Mouse (Mus musculus) effector memory CD4-positive, alpha-beta T cell, adult 5 months (primary cell): ENCODE measurements around the gene Vps72. TPM values are rescaled to one million over a fixed set of nuclear protein-coding genes. Genes with fewer than 3 reads are reported as not detected.

Source experiments
- polyA plus RNA-seq: library from polyadenylated mRNA; unstranded; fragments of 100-300 nt; shearing (Covaris generic); gene quantifications from one replicate; pipeline ENCODE4 v1.2.1, GENCODE M21; 2017

Gene Vps72
- 81.8 TPM for polyA plus RNA-seq

DNA sequence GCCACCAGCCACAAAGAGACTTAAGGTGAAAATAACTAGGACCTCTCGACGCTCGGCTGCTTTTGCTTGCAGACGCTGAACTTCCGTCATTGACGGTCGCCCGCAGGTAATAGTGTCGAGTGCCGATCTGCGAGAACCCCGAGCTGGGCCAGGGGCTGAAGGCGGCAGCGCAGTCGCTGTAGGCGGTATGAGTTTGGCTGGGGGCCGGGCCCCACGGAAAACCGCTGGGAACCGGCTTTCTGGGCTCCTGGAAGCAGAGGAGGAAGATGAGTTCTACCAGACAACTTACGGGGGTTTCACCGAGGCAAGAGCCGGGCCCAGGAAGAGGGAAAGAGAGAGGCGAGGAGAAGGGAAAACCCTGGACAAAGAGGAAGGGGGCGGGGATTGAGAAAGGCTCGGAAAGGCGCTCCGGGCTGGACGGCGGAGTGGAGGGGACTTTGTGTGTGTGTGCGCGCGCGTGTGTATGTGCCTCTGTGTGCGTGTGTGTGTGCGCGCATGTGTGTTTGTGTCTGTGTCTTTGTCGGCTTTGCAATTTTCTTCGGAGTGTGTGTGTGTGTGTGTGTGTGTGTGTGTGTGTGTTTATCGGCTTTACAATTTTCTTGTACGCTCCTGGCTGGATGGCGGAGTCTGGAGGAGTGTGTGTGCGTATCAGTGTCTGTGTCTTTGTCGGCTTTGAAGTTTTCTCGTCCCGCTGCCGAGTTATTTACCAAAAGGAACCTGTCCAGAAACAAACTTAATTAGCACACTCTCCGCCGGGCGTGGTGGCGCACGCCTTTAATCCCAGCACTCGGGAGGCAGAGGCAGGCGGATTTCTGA lies at the start of gene Vps72:
TSS of gene Vps72 (plus strand) at position 112 of the 816 bp plus-strand sequence.

DNA sequence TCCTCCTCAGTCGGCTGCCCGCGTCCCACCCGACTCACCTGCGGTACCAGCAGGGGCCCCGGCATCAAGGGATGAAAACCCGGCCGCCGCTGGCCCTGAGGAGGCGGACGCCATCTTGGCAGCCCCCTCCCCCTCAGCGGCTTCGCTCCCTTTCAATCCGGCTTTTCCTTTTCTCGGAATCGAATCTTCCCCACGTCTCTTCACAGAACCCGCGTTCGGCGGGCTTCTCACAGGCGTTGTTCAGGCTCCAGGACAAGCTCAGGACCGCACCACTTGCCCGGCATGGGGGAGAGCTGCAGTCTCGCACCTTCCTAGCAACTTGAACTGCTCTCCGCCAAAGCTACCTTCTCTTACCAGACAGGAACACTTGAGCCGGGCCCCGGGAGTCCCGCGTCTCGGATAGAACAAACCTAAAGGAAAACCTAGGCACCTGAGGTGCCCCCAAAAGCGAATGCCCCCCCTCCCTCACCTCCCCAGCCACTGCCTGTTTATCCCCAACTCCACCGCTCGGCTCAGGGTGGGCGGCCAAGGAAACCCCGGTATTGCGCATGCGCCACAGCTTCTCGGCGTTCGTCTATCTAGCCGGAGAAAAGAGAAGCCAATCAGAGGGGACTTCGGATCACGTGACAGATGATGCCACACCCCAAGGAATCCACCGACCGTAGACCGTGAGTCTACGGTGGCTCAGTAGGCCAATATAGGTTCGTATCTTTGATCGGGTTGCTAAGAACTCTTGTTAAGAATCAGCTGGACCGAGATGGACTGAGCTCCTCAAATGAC lies 4.3 kb upstream of the Vps72 start, which contains the start of gene Pip5k1a:
TSS of gene Pip5k1a (minus strand) at position 593 of the 780 bp plus-strand sequence.

GRCm38 (mm10) chr3:95124246-95124645 lies 13.4 kb downstream of the Vps72 start, which contains the start of gene Tmod4:
TSS of gene Tmod4 (plus strand) at chr3:95124476.

DNA sequence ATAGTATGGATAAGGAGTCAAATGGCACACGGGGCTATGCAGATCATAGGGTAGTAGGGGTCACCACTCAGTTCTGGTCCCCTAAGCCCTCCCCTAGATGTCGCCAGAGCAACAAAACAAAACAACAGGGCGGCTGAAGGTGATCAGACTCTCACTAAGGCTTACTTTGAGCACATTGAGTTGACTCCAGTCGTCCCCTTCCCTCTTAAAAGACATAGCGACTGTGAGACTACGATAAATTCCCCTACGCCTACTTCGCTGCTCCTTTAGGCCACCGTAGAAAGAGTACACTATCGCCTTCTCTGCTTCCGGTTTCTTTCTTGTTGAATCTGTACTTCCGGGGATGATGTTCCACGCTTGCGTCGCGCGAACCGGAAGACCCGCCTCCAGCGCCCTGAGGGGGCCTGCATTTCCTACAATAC lies 22.9 kb downstream of the Vps72 start, which contains the start of the genes Scnm1 and Lysmd1:
TSS of gene Scnm1 (minus strand) at position 332 of the 422 bp plus-strand sequence.
TSS of gene Lysmd1 (plus strand) at position 409 of the 422 bp plus-strand sequence.

GRCm38 (mm10) chr3:95141952-95142616 lies 31.3 kb downstream of the Vps72 start, which contains the start of gene Tnfaip8l2:
TSS of gene Tnfaip8l2 (minus strand) at chr3:95142360.

GRCm38 (mm10) chr3:95159987-95160963 lies 49.5 kb downstream of the Vps72 start, which contains the start of gene Sema6c:
TSS of gene Sema6c (plus strand) at chr3:95160457.

Other genes starting within 250 kb of the Vps72 start
- gene Psmb4, start 224.1 kb upstream of the Vps72 start, polyA plus RNA-seq: 249 TPM
- gene Selenbp1, start 178.0 kb upstream of the Vps72 start, polyA plus RNA-seq: not detected
- gene Rfx5, start 156.9 kb upstream of the Vps72 start, polyA plus RNA-seq: 11.2 TPM
- gene Pi4kb, start 136.3 kb upstream of the Vps72 start, polyA plus RNA-seq: 17.0 TPM
- 52.1 TPM for gene Zfp687, start 95.6 kb upstream of the Vps72 start, polyA plus RNA-seq
- gene Psmd4, start 68.4 kb upstream of the Vps72 start, polyA plus RNA-seq: 264 TPM
- gene Pip5k1a, start 4.1 kb upstream of the Vps72 start, polyA plus RNA-seq: 34.8 TPM
- 0.66 TPM for gene Tmod4, start 13.5 kb downstream of the Vps72 start, polyA plus RNA-seq
- 70.8 TPM for gene Scnm1, start 23.0 kb downstream of the Vps72 start, polyA plus RNA-seq
- gene Lysmd1, start 23.1 kb downstream of the Vps72 start, polyA plus RNA-seq: 26.1 TPM
- gene Tnfaip8l2, start 31.3 kb downstream of the Vps72 start, polyA plus RNA-seq: 199 TPM
- gene Sema6c, start 49.4 kb downstream of the Vps72 start, polyA plus RNA-seq: 1.1 TPM
- 29.2 TPM for gene Gabpb2, start 106.9 kb downstream of the Vps72 start, polyA plus RNA-seq
- gene Cdc42se1, start 117.7 kb downstream of the Vps72 start, polyA plus RNA-seq: 249 TPM
- 5.8 TPM for gene Mllt11, start 121.1 kb downstream of the Vps72 start, polyA plus RNA-seq
- gene Gm128, start 130.6 kb downstream of the Vps72 start, polyA plus RNA-seq: 0.25 TPM
- gene Bnipl, start 140.2 kb downstream of the Vps72 start, polyA plus RNA-seq: not detected
- gene Mindy1, start 170.3 kb downstream of the Vps72 start, polyA plus RNA-seq: 17.1 TPM
- 5.5 TPM for gene Prune1, start 171.1 kb downstream of the Vps72 start, polyA plus RNA-seq
- 0.67 TPM for gene Anxa9, start 196.2 kb downstream of the Vps72 start, polyA plus RNA-seq
- 197 TPM for gene Cers2, start 203.8 kb downstream of the Vps72 start, polyA plus RNA-seq
- 24.2 TPM for gene Setdb1, start 246.2 kb downstream of the Vps72 start, polyA plus RNA-seq